Mouse (Mus musculus) lung, postnatal 14 days (tissue): ENCODE data around the gene Zfp40.

Source experiments
- DNase-seq: peaks from one replicate; pipeline ENCODE4 v3.0.0; 2021

The Zfp40 gene

DNA sequence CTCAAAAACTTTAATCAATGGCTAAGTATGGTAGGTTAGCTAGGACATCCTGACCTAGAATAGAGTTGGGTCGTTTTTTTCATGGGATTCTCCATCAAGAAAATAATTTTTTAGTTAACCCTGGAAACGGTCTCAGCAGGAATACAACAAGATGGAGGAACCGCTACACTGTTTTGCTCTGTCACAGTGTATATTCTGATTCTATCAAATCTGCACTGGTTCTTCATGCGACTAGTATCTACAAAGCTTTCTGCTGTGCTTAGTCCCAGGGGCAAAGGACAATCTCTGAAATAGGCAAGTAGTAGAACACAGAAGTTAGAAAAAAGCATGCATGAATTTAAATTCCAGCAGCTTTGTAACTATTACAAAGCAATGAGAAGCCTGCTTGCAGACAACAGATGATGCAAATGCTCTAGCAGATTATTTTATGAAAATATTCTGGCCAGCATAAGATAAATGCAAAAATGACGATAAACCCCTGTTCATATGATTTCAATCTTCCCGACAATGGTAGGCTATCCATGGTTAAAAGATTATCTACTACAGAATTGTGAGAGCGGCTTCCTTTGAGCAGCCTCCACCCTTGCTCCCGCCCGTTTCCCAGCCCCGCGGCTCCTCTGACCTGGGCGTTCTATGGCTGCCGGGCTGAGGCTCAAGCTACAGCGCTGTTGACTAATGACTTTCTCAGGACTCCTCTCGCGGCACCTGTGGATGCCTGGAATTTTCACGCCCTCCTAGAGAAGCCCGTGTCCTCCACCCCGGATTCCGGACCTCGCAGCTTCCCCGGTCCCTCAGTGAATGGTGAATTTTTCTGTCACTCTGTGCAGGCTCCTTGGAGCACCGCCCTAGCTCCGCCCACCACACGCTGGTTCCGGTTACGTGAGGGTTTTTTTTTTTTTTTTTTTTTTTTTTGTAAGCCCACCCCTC, at the start of gene Zfp40:
Zfp40 (minus strand) TSS at position 800 of the 927 bp plus-strand sequence.
- DNase-seq = peak; percentile 94

- DNase-seq = no peak
Measured at GRCm38 (mm10) chr17:23218320-23218719, 25.3 kb upstream of the Zfp40 start.

GRCm38 (mm10) chr17:23199856-23200255, 6.8 kb upstream of the Zfp40 start:
- peak; percentile 13 for DNase-seq

GRCm38 (mm10) chr17:23193441-23193840, 389 bp upstream of the Zfp40 start:
- DNase-seq = peak; percentile 47

- peak; percentile 50 for DNase-seq
Measured at GRCm38 (mm10) chr17:23187680-23188079, 5.4 kb downstream of the Zfp40 start.
